ENCODE assay signal across 23 mouse cellular contexts in the genomic region with DNA sequence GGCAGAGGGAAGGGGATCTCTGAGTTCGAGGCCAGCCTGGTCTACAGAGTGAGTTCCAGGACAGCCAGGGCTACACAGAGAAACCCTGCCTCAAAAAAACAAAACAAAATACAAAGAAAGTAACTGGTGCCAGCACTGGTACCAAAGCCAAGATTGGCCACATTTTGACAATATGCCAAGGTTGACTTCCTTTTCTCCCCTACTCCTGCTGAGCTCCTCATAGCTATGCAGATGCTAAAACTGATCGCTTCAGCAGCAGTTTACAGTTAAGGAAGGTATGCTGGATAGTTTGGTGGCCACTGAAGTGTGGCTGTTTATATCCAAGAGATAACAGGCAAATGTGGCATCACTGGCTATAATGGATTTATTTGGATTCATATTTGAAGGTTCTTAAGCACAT. TPM values are rescaled to one million over a fixed set of nuclear protein-coding genes. Genes with fewer than 3 reads are reported as not detected.
DNase-seq lines count a peak whose midpoint lies in the region; ATAC-seq and TF ChIP-seq lines count a peak whose summit lies in the region.
"Had no signal": no experiment of that assay in that cellular context is flagged by ENCODE, and none has a peak within 500 bp of the region (broad histone marks: within the 10 kb centered on the region; RNA-seq: fewer than 3 reads in every experiment).

No protein-coding gene starts in this region.

- peak; percentile 51; the same call in 1 of the 2 replicates for ATAC-seq in megakaryocyte progenitor cell, adult 5-6 weeks (replicated peaks; ENCODE audit: poor library complexity)
- ATAC-seq: forebrain, embryonic 16.5 days; intestine, postnatal 0 days had no signal

- H3K4me3 ChIP-seq in layer of hippocampus, adult 2 months = no peak overlapping the region
- H3K4me3 ChIP-seq: erythroblast, embryonic 14.5 days; hindbrain, embryonic 12.5 days; limb, embryonic 12.5 days; neural tube, embryonic 13.5 days had no signal

- TF ChIP-seq CTCF in layer of hippocampus, adult 2 months (conservative IDR thresholded peaks at IDR 0.05) = no peak

- H3K27ac ChIP-seq in layer of hippocampus, adult 2 months = no peak overlapping the region
- H3K27ac ChIP-seq: hindbrain, embryonic 12.5 days; limb, embryonic 12.5 days; neural tube, embryonic 13.5 days had no signal

- DNase-seq in cerebellum, postnatal 14 days = peak; percentile 25 to 30
- DNase-seq in cerebellum, adult 11 months = no peak
- peak; percentile 11 for DNase-seq in ES-CJ7 (ENCODE audit: low read depth, low spot score)
- peak; percentile 53 for DNase-seq in adipocyte (ENCODE audit: low spot score)
- no peak for DNase-seq in ovary, postnatal 14 days (ENCODE audit: low spot score)
- no peak for DNase-seq in layer of hippocampus, adult 2 months (ENCODE audit: low spot score in 2 of 2)
- DNase-seq in MN1 (ENCODE audit: low spot score) = no peak
- DNase-seq: adrenal gland, postnatal 25 days; cerebellum, adult 9-10 months; gastrocnemius, postnatal 10 days; heart, postnatal 14 days; kidney, postnatal 14 days; lung, adult 2 months; lung, postnatal 14 days; thymus, adult 2 months; thymus, postnatal 36 days had no signal

RNA-seq across cellular contexts. Expression of a gene that starts 9.2 kb away (rescaled TPM):
- 12.5 and 13.2 TPM in 2 replicates for total RNA-seq in megakaryocyte progenitor cell, adult 5-6 weeks (2015)
- total RNA-seq in megakaryocyte progenitor cell, adult 5-6 weeks (2017) = 7.9 and 14.2 TPM in 2 replicates
- 100 to 1,000 TPM; 142 to 148 TPM for total RNA-seq in layer of hippocampus, adult 2 months (2021)

RNA-seq across cellular contexts. Expression of a gene that starts 29.3 kb away (rescaled TPM):
- total RNA-seq in megakaryocyte progenitor cell, adult 5-6 weeks (2015) = 62.2 and 62.7 TPM in 2 replicates
- 34.4 and 44.1 TPM in 2 replicates for total RNA-seq in megakaryocyte progenitor cell, adult 5-6 weeks (2017)
- total RNA-seq in layer of hippocampus, adult 2 months (2021) = 10 to 100 TPM; 52.1 to 53.0 TPM

Comparison
In these comparisons a context has a peak if more than half of its experiments do, and no peak if none do; other contexts are left out.
1. DNase-seq: peak in cerebellum, postnatal 14 days (2 of 2), ES-CJ7 (single experiment) and adipocyte (single experiment); none in cerebellum, adult 11 months (single experiment), ovary, postnatal 14 days (single experiment), layer of hippocampus, adult 2 months (0 of 2) and MN1 (single experiment).
2. RNA of a gene that starts 9.2 kb away (total RNA-seq): 142 to 148 TPM in layer of hippocampus, adult 2 months; 7.9 to 14.2 TPM in megakaryocyte progenitor cell, adult 5-6 weeks; every median in the first group is over 4 times any median in the second.